Mouse (Mus musculus) B cell, adult (primary cell): ENCODE results near the gene Ssbp2. TPM values are rescaled to one million over a fixed set of nuclear protein-coding genes. Genes with fewer than 3 reads are reported as not detected.

ENCODE experiments used
- total RNA-seq: library from RNA; stranded (reverse); gene quantifications from 4 replicates; pipeline ENCODE4 v1.2.4, GENCODE M21; 2023; ENCODE audit not compliant: inconsistent age

The Ssbp2 gene
- total RNA-seq = 16.6 to 18.7 TPM (median 17.9 TPM) in 4 replicates

DNA sequence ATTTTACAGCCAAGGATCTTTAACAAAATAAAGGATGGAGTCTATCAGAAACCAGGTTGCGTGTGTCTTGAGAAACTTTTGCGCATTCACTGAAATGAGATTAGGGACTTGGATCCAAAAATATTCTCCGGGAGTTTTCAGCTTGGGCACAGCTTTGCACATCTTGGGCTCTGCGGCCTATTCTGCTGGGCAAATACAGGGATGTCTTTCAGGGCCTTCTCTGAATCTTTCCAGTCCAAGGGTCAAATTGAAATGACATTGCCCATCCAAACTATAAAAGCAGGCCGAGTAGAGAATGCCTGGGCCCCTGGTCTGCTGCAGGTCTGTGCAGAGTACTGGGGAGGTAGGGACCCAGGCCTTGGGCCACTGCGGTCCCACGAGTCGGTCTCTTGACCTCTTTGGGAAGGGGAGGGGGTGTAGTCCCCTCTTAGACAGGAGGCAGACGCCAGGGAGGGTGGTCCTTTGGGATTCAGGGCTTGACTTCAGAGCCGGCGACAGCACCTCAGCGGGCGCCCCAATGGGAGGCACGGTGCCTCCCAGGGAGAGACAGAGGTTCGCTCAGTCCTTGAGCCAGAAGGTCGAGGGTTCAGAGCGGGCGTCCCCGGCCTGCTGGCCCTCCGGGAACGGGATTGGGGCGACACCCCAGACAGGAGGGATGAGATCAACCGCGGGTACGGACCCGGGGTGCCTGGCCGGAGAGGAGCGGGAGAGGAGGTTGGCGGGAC is at the start of gene Ssbp2:
TSS of gene Ssbp2 (plus strand) at position 388 of the 725 bp plus-strand sequence.

DNA sequence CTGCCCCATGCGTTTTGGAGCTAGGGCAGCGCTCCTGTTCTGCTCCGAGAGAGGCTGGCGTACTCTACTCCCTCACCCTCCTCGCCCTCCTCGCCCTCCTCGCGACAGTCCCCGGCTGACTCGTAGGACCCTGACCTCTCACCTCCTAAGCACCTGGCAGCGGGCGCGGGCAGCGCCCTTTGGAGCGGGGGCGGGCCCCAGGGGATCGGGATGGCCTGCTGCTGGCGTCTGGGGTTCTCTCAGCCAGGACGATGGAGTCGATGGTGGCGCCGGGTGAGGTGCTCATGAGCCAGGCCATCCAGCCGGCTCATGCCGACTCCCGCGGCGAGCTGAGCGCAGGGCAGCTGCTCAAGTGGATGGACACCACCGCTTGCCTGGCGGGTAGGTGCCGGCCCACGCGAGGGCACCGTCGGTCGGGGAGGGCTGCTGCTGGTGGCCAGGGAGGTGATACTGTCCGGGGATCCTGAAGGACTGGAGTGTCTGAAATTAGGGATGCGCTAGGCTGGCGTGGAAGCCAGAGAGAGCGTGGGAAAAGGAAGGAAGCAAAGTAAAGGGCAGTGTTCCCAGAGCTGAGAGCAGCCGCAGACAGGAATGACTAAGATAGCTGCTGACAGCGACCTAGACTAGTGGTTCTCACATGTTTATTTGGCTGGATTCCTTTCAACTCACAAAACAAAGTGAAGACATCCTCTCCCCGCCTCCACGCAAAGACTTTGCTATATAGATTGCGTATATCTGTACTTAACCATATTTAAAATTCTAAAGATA is 281.4 kb downstream of the Ssbp2 start, which contains the start of gene Acot12:
TSS of gene Acot12 (plus strand) at position 233 of the 768 bp plus-strand sequence.

Other genes with a start within 250 kb of the Ssbp2 start
- 5.1 to 8.7 TPM (median 7.7 TPM) in 4 replicates for gene Atg10, start 236.3 kb upstream of the Ssbp2 start, total RNA-seq